Mouse (Mus musculus): ENCODE measurements at regions not wholly inside any gene's neighbourhood (a gene's known extent, or its start where the extent isn't known, plus 50 kb on each side); places are given as distances from the start of the nearest gene placed in this dataset.

DNA sequence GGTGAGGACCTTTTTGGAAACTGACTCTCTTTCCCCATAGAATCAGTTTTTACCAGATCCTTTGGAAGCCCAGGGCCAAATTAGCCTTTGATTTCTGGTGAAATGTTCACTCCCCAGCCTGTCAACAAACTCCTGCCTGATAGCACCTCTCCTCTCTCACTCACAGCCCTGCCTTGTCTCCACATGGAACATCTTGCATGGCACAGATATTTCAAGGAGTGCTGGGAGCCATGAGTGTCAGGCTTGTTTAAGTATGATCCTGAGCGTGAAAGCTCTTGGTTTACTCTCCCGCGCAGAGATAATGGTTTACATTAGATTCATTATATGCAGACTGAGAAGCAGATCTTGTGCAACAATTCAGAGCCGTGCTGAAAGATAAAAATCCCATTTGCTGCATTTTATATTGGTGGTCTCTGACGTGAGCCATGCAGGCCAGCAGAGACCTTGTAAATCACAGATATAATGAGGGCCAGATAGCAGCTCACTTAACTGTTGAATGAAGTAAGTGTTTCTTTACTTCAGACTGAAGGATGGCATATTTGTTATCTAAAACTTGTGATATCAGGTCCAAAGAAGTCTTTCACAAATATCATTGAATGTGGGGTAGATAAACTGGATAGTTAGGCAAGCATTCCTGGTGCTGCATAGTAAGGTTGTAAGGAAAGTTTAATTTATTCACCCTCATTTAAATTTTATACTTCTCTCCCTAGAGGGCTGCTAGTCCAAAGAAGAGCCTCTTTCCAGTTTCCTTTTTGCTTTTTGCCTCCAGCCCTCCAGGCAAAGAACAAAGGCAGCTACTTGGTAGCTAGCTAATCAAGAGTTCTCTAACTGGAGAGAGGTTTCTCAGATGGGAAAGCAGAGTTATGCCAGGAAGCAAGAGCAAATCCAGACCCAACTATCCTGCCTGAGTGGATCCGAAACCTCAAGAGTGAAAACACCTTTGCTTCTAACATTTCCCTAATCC is 81.8 kb downstream of the Tbx18 start:
- no peak for DNase-seq (ENCODE audit: low spot score in 2 of 2)

DNA sequence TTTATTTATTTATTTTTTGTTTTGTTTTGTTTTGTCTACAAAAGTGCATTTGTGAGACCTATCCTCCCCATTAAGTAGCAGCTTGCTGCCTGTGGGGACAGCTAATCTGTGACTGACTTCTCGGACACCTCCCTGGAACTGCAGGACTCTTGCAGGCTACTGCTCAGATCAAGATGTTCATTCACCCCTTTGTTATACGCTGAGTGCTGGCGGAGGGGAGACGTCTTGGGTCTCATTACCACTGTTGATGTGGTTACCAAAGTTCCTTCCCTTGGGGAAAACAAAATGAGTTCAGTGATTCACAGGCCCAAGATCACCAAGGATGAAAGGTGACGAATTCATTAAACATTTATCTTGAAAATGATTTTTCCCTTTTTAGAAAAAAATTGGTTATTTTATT is 82.7 kb downstream of the Tbx18 start:
- DNase-seq (ENCODE audit: low spot score in 2 of 2): no peak

DNA sequence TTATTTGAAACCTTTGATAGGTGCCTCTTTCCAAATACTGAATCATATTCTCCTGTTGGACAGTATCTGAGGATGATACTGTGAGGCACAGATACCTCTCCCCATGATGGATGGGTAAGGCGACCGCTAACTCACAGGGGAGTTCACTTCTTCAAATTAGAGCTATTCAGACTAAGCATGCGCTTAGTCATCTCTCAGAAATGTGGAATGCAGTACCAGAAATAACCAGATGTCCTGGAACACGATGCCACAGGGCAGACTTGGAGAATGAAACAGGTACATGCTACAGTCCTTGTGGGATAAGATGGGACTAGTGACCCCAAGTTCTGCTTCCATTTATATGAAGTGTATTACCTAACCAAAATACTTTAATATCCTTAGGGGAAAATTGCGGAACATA is 86.0 kb downstream of the Tbx18 start:
- no peak for DNase-seq (ENCODE audit: low spot score in 2 of 2)

DNA sequence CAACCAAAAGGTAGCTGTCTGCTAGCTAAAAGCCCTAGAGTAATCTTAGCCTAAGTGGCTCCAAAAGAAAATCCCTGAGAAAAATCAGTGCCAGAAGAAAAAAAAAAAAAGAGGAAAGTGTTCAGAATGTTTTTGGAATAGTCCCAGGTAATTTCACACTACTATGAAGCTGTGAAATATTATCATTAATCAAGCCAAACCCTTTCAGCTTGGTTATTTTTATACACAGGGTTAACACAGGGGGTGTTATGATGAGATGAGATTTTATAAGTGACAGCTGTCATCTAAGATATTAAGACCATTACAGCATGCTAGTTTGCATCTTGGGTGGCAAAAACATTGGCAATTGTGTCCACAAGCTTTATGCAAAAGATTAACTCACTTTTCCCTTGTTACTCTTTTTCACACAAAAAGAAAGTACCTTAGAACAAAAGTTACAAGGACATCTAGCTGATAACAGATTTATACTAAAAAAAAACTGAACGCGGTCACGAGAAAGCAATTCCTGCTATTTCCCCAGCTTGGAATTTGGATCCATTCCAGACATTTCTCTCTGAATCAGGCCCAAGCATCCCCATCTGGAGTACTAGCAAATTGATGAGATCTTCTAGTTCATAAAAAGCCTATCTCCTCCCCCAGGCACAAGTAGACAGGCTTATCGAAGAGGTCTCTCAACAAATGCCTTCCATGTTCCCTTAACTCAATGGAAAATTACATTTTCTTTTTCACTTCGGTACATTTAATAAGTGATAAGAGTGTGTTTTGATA is 97.0 kb downstream of the Tbx18 start:
- DNase-seq (ENCODE audit: low spot score in 2 of 2): no peak

GRCm38 (mm10) chr9:87626432-87626831 is 104.6 kb downstream of the Tbx18 start:
- DNase-seq (ENCODE audit: low spot score in 2 of 2): no peak

- no peak for DNase-seq (ENCODE audit: low spot score in 2 of 2)
Measured at GRCm38 (mm10) chr9:87618238-87618673, 112.8 kb downstream of the Tbx18 start.

DNA sequence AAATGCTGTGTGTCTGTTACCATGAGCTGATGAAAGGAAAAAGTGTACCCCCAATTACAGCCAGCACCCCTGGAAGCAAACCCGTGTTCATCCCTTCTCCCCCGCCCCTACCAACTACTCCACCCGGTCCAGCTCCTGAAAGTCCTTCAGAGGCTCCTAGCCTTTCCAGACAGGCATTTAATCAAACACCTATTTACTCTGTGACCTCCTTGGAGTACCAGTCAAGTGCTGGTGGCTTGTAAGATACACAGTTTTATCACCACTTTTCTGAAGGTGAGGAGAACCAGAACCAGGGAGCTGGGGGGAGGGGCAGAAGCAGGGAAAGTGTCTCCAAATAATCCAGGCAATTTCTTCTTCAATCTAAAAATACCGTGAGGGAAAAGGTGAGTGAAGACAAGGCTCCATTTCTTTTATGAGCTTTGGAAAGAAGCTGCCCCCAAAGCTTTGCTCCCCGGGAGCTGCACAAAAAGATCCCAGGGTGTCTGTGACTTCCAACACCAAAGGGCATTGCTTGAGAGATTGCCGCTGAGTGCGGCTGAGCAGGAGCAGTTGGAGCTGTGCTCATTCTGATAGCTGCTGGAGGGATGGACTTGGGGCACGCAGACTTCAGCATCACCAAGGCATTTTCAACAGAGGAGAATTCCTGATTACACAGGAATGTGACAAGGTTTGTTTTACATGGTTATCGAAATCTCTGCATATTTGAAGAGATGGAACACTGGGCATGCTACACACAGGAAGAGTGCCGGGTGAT is 123.0 kb downstream of the Tbx18 start:
- DNase-seq (ENCODE audit: low spot score in 2 of 2): no peak

DNA sequence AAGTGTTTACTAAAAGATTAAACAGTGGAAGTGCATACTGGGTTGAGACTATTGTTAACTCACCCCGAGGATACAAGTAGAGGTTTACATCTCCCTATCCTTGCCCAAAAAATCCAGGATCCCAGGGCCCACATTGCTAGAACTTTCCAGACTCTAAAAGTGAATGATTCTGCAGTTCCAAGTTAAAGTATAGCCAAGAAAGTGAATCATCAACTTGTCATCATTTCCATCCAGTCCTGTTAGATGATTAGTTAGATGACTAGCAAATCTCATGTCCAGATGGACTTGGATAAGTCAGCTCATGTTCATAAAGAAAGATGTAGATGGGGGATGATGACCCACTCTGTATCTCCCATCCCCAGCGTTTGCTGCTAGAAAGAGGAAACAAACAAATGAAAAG is 155.5 kb downstream of the Tbx18 start:
- DNase-seq (ENCODE audit: low spot score in 2 of 2): no peak

DNA sequence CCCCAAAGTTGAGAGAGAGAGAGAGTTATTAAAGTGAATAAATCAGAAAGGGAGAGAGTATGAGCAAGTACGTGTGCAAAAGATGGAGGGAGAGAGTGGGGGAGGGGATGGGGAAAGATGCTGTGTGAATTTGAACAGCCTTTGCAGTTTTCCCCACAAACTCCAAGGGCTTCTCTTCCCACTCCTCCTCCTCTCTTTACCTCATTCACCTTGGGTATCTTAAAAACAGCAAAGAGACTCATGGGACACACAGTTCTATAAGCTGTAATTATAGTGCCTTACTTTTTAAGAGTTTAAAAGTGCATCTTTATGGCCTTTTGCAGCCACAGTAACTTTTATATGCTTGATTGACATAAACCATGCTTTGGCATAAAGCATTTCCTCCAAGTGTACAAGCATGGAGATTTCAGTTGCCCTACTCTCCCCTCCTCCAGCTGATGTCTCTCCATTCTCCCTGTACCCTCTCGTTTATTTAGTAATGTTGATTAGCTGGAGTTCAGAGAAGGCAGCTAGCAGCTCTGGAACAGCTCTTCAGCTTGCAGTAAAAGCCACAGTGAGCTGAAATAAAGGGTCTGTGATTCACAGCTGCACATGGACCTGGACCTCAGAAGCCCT is 156.7 kb downstream of the Tbx18 start:
- no peak for DNase-seq (ENCODE audit: low spot score in 2 of 2)

DNA sequence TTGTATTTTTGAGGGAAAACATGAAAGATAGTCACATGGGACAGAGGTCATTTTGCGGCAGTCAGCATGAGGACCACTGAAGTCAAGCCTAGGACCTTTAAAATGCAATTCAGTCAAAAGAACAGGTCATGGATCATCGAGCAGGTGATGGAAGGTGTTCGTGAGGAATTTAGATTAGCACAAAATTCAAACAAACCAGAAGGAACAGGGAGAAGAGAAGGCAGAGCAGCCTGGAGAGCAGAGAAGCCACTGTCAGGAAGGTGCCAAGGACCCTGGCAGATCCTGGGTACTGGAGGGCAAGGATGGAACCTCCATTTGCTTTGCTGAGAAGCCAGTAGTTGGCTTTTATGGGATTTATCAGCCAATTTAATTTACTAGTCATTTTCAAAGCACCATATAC is 167.8 kb downstream of the Tbx18 start:
- no peak for DNase-seq (ENCODE audit: low spot score in 2 of 2)

DNA sequence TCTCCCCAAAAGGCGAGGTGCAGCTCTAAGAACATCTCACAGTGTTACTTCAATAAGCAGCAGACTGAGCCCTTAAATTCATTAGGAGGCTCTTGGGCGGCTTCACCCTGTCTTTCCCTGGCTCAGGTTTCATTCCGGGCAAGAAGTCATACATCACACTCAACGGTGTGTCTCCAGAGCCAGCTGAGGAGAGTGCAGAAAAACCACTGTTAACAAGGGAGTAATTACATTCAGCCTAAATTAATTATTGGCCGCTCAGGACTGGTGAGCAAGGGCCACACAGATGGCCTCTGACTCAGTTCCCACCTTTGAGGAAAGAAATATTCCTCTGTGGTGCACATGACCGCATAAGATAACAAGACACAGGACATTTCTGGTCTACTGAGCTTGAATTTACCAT is 168.3 kb downstream of the Tbx18 start:
- DNase-seq (ENCODE audit: low spot score in 2 of 2): no peak

- no peak for DNase-seq (ENCODE audit: low spot score in 2 of 2)
Measured at GRCm38 (mm10) chr9:87557841-87558240, 173.2 kb downstream of the Tbx18 start.

- DNase-seq (ENCODE audit: low spot score in 2 of 2): no peak
Measured at GRCm38 (mm10) chr9:87556953-87557394, 174.1 kb downstream of the Tbx18 start.

- DNase-seq (ENCODE audit: low spot score in 2 of 2): no peak
Measured at GRCm38 (mm10) chr9:87556552-87556951, 174.5 kb downstream of the Tbx18 start.

GRCm38 (mm10) chr9:87533182-87533581 is 197.9 kb downstream of the Tbx18 start:
- DNase-seq (ENCODE audit: low spot score in 2 of 2): no peak

- no peak for DNase-seq (ENCODE audit: low spot score in 2 of 2)
Measured at GRCm38 (mm10) chr9:87529908-87530307, 201.2 kb downstream of the Tbx18 start.

GRCm38 (mm10) chr9:87524890-87525684 is 206.0 kb downstream of the Tbx18 start:
- no peak for DNase-seq (ENCODE audit: low spot score in 2 of 2)

DNA sequence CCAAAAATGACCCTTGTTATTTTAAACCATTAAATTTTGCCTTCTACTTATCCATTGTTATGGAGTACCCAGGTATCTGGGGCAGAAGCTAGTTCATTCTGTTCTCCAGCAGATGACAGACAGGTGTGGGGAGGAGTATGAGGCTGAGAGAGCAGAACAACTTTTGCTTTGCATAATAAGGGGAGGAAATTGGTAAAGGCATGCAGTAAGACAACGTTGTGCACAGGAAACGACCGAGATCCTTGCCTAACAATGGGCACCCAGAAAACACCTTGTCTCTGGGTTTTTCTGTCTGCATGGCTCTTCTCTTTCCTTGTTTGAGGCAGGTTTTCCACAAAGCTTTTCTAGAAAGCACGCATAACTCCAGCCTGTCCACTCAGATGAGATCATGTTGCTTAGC is 220.4 kb downstream of the Tbx18 start:
- DNase-seq (ENCODE audit: low spot score in 2 of 2): no peak

GRCm38 (mm10) chr9:87504673-87505385 is 226.2 kb downstream of the Tbx18 start:
- no peak for DNase-seq (ENCODE audit: low spot score in 2 of 2)

DNA sequence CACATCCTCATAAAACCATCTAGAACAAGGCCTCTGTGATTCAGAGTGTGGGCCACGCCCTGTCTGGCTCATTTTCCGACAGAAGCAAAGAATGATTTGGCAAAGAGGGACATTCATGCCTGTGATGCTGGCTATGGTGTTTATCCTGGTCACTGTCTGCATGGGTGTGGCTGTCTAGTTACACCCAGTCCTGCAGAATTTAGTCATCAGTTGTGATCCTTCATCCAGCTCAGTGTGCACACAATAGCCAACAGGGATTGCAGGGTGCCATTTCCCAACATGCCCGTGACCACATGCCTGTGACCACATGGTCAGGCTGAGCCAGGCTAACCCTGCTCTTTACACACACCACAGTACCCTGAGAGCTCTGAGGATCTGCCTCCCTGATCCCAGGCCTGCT is 208.8 kb upstream of the Cep162 start:
- no peak for DNase-seq (ENCODE audit: low spot score in 2 of 2)
